Mouse (Mus musculus) lung, embryonic 15.5 days (tissue): ENCODE measurements around the gene Atf7. TPM values are rescaled to one million over a fixed set of nuclear protein-coding genes. Genes with fewer than 3 reads are reported as not detected.
A peak's percentile ranks its signal among the peaks of the same experiment; 100 is the strongest.
"Not testable (repeated sequence)": the region's sequence is repeated elsewhere in the genome, so short reads cannot be mapped to it uniquely, and the experiment has no call there.

Experiments
- ATAC-seq: fragments of 200-750 bp; cut with Nextera tagmentation; 2 replicates; pipeline ENCODE4 v1.8.0; 2017; ENCODE audit warnings: moderate number of reproducible peaks, borderline replicate concordance; ENCODE audit not compliant: low FRiP score, low TSS enrichment; ENCODE audit errors: extremely low read depth
- H3K27ac ChIP-seq: fragments of 300-500 bp; sonication (generic); 2 replicates; pipeline ENCODE4 v1.5.1; 2015; ENCODE audit warnings: moderate library complexity, mild to moderate bottlenecking, inconsistent platforms
- H3K27me3 ChIP-seq: fragments of 300-500 bp; sonication (generic); 2 replicates; pipeline ENCODE4 v1.6.1; 2015; ENCODE audit warnings: inconsistent platforms
- H3K36me3 ChIP-seq: fragments of 300-500 bp; sonication (generic); 2 replicates; pipeline ENCODE4 v1.6.1; 2015; ENCODE audit warnings: inconsistent platforms
- H3K4me1 ChIP-seq: fragments of 300-500 bp; sonication (generic); 2 replicates; pipeline ENCODE4 v1.6.1; 2015; ENCODE audit warnings: inconsistent platforms
- H3K4me2 ChIP-seq: fragments of 300-500 bp; sonication (generic); 2 replicates; pipeline ENCODE4 v1.6.1; 2015; ENCODE audit warnings: inconsistent platforms, mild to moderate bottlenecking, moderate library complexity
- H3K4me3 ChIP-seq: fragments of 300-500 bp; sonication (generic); 2 replicates; pipeline ENCODE4 v1.5.1; 2015; ENCODE audit warnings: mild to moderate bottlenecking, inconsistent platforms
- H3K9ac ChIP-seq: fragments of 300-500 bp; sonication (generic); 2 replicates; pipeline ENCODE4 v1.6.1; 2015; ENCODE audit warnings: inconsistent platforms
- H3K9me3 ChIP-seq: fragments of 300-500 bp; sonication (generic); 2 replicates; pipeline ENCODE4 v1.6.1; 2016; ENCODE audit warnings: inconsistent platforms
- WGBS: fragments of 180-500 bp; shearing (Covaris S2); methylation state at CpG from one replicate; pipeline ENCODE4 v1.1.7; 2015; 5-methylcytosine and 5-hydroxymethylcytosine counted together
- polyA plus RNA-seq: library from polyadenylated mRNA; unstranded; fragments of >200 nt; fragmentation: Nextera tagmentation; extraction: Ambion mirVana; gene quantifications from 2 replicates; pipeline ENCODE4 v1.2.1, GENCODE M21; 2015

Gene Atf7
- polyA plus RNA-seq, 1 experiment from 2014 or later: 47.0 TPM

DNA sequence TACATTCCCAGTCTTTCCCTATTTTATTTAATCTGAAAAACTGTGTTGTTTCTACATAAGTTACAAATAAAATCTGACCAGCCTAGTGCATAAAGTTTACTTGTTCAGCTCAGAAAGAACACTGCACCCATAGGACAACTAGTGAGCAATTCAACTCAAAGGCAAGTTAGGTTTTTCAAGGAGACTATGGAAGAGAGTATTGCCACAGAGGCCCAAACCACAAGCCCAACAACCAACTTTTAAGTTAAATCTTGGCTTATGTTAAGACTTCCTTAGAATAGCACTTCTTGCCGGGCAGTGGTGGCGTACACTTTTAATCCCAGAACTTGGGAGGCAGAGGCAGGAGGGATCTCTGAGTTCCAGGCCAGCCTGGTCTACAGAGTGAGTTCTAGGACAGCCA, 9.1 kb downstream of the Atf7 start:
- Histone ChIP-seq H3K36me3 (no peaks in the 10 kb centered on the region), H3K27ac (no peak overlapping the region), H3K4me3 (no peak overlapping the region), H3K27me3 (no peaks in the 10 kb centered on the region), H3K9me3 (no peaks in the 10 kb centered on the region), H3K4me1 (no peaks in the 10 kb centered on the region), H3K9ac (no peak overlapping the region), H3K4me2 (no peak overlapping the region)
- ATAC-seq: no peak
- 93% methylated on average over 2 of the region's 2 CpGs for WGBS

DNA sequence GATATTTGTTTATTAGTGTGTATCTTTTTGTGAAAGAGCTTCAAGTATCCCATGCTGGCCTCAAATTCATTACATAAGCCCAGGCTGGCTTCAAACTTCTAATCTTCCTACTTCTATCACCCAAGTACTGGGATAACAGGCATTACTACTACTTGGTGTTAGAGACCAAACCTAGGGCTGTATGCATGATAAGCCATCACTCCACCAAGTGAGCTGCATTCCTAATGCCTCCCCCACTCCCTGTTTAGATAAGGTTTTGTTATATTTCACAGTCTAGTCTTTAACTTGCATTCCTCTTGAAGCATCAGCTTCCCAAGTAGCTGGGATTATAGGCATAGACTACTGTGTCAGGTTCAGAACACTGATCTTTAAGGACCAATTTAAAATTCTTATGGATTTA, 11.0 kb downstream of the Atf7 start:
- H3K4me1 ChIP-seq: no peaks in the 10 kb centered on the region
- no peak for ATAC-seq
- no peak overlapping the region for H3K27ac ChIP-seq
- H3K9ac ChIP-seq: no peak overlapping the region
- H3K9me3 ChIP-seq: no peaks in the 10 kb centered on the region
- H3K36me3 ChIP-seq: no peaks in the 10 kb centered on the region
- no peak overlapping the region for H3K4me2 ChIP-seq
- no peaks in the 10 kb centered on the region for H3K27me3 ChIP-seq
- H3K4me3 ChIP-seq: no peak overlapping the region

DNA sequence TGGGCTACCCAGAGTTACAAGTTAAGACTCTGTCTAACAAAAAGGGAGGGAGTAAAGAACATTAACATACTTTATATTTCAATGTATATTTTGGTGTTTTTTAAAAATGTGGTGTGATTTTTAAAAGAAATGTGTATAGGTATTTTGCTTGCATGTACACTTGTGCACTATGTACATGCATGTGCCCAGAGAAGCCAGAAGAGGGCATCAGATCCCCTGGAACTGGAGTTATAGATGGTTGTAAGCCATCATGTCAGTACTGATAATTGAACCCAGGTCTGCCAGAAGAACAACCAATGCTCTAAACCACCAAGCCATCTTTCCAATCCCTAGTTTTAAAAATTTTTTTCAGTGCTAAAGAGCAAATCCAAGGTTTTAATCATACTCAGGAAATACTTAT, 12.3 kb downstream of the Atf7 start:
- Histone ChIP-seq H3K4me1 (0 out of 2 replicates have a peak, but pooled peaks cover under 1% of the 10 kb centered on the region), H3K9ac (no peak overlapping the region), H3K9me3 (no peaks in the 10 kb centered on the region), H3K36me3 (no peaks in the 10 kb centered on the region), H3K27me3 (no peaks in the 10 kb centered on the region), H3K27ac (no peak overlapping the region), H3K4me2 (no peak overlapping the region), H3K4me3 (no peak overlapping the region)
- ATAC-seq: no peak

DNA sequence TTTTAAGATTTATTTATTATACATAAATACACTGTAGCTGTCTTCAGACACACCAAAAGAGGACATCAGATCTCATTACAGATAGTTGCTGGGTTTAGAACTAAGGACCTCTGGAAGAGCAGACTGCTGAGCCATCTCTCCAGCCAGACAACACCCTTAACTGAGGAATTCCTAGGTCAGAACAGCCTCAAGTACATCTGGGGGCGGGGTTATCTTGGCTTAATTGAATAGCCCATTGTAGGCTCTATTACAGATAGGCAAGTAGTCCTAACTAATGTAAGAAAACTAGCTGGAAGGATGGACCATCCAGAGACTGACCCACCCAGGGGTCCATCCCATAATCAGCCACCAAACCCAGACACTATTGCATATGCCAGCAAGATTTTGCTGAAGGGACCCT, 16.7 kb downstream of the Atf7 start:
- H3K9ac ChIP-seq, H3K4me1 ChIP-seq, H3K4me2 ChIP-seq, H3K9me3 ChIP-seq, H3K27ac ChIP-seq, H3K36me3 ChIP-seq, H3K27me3 ChIP-seq, ATAC-seq, H3K4me3 ChIP-seq: not testable (repeated sequence)
- 88% methylated on average over 1 of the region's 1 CpGs for WGBS

DNA sequence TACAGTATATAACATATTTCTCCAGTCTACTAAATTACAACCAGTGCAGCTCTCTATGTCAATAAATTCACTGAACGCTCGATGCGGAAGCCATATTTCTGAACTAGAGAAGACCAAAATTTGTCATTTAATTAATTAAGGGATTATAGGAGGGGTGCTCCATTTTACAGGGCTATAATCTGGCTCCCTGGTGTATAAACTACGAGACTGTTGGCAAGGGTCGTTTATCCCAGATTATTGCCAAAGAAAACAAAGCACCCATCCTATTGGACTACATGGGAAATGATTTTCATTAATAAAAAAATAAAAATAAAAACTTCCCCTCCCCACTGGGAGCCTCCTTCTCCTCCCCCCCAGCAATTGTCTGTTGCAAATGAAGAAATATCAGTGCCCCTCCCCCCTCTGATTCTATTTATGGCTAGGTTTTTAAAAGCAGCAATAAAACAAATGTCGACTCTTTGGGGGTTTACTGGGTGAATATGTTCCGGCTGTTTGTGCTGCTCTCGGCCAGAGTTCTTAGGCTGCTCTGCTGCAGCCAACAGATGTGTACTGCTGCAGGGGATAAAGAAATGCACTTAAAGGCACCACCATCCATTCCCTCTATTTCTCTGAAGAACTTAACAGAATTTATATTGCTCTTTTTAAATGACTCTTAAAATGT, 31.1 kb downstream of the Atf7 start:
- H3K27me3 ChIP-seq: no peaks in the 10 kb centered on the region
- H3K9ac ChIP-seq: no peak overlapping the region
- H3K4me1 ChIP-seq: peaks cover 25% of the 10 kb centered on the region
- no peaks in the 10 kb centered on the region for H3K36me3 ChIP-seq
- 50% methylated on average over 8 of the region's 8 CpGs for WGBS
- no peak overlapping the region for H3K27ac ChIP-seq
- H3K4me3 ChIP-seq: no peak overlapping the region
- no peak for ATAC-seq
- H3K4me2 ChIP-seq: peak overlapping the region; percentile 4; the same call in 1 of the 2 replicates
- H3K9me3 ChIP-seq: no peaks in the 10 kb centered on the region

DNA sequence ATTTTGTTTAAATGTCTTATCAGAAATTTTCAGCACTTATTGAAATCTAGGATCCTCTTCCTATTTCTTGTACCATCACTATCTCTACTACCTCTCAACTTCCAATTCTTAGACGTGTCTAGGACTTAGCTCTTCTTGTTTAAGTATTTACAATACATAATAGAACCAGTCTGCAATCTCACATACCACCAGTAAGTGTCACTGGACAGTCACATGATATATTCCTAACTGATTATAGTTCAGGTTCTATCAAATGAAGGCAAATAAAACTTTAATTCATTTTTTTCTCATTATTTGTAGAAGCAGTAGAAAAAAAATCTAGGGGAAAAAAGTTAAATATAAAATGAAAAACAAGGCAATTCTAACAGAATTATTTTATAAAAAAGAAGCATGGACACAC, 32.6 kb downstream of the Atf7 start:
- Histone ChIP-seq H3K9me3 (no peaks in the 10 kb centered on the region), H3K27ac (no peak overlapping the region), H3K27me3 (no peaks in the 10 kb centered on the region), H3K4me3 (no peak overlapping the region), H3K4me2 (no peak overlapping the region), H3K4me1 (peaks cover 25% of the 10 kb centered on the region), H3K36me3 (no peaks in the 10 kb centered on the region), H3K9ac (no peak overlapping the region)
- 32% methylated on average over 1 of the region's 1 CpGs for WGBS
- no peak for ATAC-seq

DNA sequence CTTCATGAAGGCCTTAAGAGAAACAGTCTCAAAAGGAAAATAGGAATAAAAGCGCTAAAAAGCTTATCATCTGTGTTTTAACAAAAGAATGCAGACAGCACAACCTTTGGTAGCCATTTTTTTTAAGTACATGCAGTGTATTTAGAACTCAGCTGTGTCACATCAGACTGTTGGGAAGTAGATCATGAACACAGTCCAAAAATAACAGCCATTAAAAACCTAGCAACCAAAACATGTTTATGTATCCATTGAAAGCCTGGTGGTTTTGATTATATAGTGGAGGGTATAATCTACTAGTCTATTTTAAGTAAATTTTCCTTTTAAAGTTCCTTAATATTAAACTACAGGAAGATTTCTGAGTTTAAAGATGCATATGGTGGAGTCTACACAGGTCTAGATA, 34.7 kb downstream of the Atf7 start:
- Histone ChIP-seq H3K4me1 (peaks cover 24% of the 10 kb centered on the region), H3K27me3 (no peaks in the 10 kb centered on the region), H3K4me2 (no peak overlapping the region), H3K9ac (no peak overlapping the region), H3K4me3 (no peak overlapping the region), H3K27ac (no peak overlapping the region), H3K9me3 (no peaks in the 10 kb centered on the region), H3K36me3 (no peaks in the 10 kb centered on the region)
- no peak for ATAC-seq
- 80% methylated on average over 1 of the region's 1 CpGs for WGBS

DNA sequence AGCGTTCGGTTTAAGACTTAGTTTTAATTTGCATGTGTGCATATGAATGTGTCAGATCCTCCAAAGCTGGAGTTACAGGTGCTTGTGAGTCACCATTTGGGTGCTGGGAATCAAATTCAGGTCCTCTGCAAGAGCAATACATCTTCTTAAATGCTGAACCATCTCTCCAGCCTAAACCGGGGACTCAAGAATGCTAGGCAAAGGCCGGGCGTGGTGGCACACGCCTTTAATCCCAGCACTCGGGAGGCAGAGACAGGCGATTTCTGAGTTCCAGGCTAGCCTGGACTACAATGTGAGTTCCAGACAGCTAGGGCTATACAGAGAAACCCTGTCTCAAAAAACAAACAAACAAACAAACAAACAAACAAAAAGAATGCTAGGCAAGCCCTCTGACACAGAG, 35.4 kb downstream of the Atf7 start:
- H3K27ac ChIP-seq: no peak overlapping the region
- no peaks in the 10 kb centered on the region for H3K36me3 ChIP-seq
- no peak for ATAC-seq
- no peak overlapping the region for H3K4me3 ChIP-seq
- no peaks in the 10 kb centered on the region for H3K27me3 ChIP-seq
- WGBS: 96% methylated on average over 8 of the region's 8 CpGs
- no peak overlapping the region for H3K4me2 ChIP-seq
- H3K9me3 ChIP-seq: no peaks in the 10 kb centered on the region
- H3K9ac ChIP-seq: no peak overlapping the region
- H3K4me1 ChIP-seq: peaks cover 22% of the 10 kb centered on the region

DNA sequence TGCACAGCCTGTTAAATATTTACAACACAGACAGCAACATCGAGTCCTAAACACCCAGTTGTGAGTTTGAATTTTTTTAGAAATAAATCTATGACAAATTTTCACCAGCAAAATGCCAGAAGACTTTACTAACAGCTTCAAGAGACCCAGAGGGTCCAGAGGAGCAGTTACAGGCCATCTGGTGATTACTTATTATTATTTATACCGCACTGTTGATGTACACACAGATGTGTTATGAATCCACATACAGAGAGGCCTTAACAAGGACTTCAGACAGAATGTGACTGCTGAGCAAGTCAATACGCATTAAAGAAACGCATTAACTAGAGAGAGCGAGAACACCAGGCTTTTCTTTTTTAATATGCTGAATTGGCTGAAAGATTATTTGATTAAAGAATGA, 39.8 kb downstream of the Atf7 start:
- ATAC-seq: no peak
- no peak overlapping the region for H3K9ac ChIP-seq
- H3K4me2 ChIP-seq: no peak overlapping the region
- no peaks in the 10 kb centered on the region for H3K9me3 ChIP-seq
- H3K4me3 ChIP-seq: no peak overlapping the region
- no peaks in the 10 kb centered on the region for H3K36me3 ChIP-seq
- 80% methylated on average over 5 of the region's 5 CpGs for WGBS
- no peaks in the 10 kb centered on the region for H3K27me3 ChIP-seq
- H3K4me1 ChIP-seq: 0 out of 2 replicates have a peak, but pooled peaks cover 4% of the 10 kb centered on the region
- no peak overlapping the region for H3K27ac ChIP-seq

DNA sequence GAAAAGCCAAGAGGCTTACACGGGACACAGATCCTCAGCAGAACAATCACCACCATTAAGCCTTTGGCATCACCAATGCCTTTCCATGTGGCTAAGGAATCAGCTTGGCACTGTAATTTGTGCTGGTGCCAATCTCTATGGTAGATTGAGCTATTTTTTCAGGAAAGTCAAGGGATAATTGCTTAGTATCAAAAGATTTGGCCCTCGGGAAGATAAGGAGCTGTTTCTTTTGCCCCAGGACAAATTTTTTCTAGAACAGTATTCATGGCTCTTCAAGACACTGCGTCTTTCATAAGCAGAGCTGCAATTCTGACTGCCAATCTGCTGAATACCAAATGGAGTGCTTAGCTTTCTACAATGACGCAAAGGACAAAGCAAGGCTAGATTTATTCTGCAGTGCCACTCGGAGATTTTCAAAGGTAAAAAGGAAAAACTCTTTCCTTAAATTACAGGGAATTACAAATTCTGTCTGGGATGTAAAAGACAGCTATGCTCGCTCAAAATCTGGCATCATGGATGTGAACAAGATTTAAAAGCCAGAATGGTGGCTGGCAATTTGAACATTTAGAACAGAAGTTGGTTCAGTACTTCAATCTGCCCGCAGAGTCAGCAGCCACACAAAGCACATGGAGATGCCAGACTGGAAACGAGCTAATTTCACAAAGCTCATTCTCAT, 41.4 kb downstream of the Atf7 start:
- Histone ChIP-seq H3K4me2 (no peak overlapping the region), H3K27me3 (no peaks in the 10 kb centered on the region), H3K9me3 (no peaks in the 10 kb centered on the region), H3K4me1 (0 out of 2 replicates have a peak, but pooled peaks cover 4% of the 10 kb centered on the region), H3K27ac (no peak overlapping the region), H3K36me3 (no peaks in the 10 kb centered on the region), H3K9ac (no peak overlapping the region), H3K4me3 (no peak overlapping the region)
- ATAC-seq: no peak
- WGBS: 75% methylated on average over 8 of the region's 8 CpGs

DNA sequence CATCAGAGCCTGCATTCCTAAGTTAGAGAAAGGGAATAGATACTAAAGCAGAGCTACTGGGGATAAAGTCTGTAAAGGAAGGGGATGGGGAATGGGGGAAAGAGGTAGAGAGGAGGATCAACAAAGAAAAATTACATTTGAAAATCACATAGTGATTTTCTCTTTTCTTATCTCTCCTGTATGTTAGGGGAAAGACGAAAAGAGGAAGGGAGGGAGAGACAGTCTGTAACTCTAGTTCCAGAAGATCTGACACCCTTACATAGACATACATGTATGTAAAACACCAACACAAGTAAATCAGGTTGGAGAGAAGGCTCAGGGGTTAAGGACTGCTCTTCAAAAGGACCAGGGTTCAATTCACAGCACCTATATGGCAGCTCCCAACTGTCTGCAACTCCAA, 44.1 kb downstream of the Atf7 start:
- ATAC-seq: no peak
- no peaks in the 10 kb centered on the region for H3K27me3 ChIP-seq
- no peaks in the 10 kb centered on the region for H3K9me3 ChIP-seq
- no peaks in the 10 kb centered on the region for H3K36me3 ChIP-seq
- no peak overlapping the region for H3K9ac ChIP-seq
- no peak overlapping the region for H3K4me3 ChIP-seq
- H3K27ac ChIP-seq: no peak overlapping the region
- no peak overlapping the region for H3K4me2 ChIP-seq
- H3K4me1 ChIP-seq: 0 out of 2 replicates have a peak, but pooled peaks cover 4% of the 10 kb centered on the region
- 56% methylated on average over 1 of the region's 1 CpGs for WGBS

DNA sequence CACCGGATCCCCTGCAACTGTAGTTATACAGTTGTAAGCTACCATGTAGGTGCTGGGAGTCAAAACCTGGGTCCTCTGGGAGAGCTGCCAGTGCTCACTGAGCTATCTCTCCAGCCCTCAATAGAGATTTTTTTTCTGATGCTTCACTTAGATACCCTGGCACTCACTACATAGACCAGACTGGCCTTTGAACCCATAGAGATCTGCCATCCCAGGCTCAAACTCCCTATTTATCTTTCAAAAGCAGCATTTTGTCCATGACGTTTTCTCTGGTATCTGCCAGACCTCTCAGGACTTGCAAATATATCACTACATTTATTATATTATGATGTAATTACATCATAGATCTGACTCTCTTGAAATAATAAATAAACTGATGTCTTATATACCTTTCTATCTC, 46.9 kb downstream of the Atf7 start:
- 68% methylated on average over 2 of the region's 2 CpGs for WGBS
- no peaks in the 10 kb centered on the region for H3K36me3 ChIP-seq

More for the DNA sequence above, 46.9 kb downstream of the Atf7 start:
- H3K4me2 ChIP-seq: no peak overlapping the region
- no peak overlapping the region for H3K4me3 ChIP-seq
- no peaks in the 10 kb centered on the region for H3K27me3 ChIP-seq
- H3K9ac ChIP-seq: no peak overlapping the region
- no peak overlapping the region for H3K27ac ChIP-seq
- H3K9me3 ChIP-seq: no peaks in the 10 kb centered on the region
- no peaks in the 10 kb centered on the region for H3K4me1 ChIP-seq
- ATAC-seq: no peak
